Mouse (Mus musculus): Measurements from ENCODE around the gene Tcf7l1.

DNA sequence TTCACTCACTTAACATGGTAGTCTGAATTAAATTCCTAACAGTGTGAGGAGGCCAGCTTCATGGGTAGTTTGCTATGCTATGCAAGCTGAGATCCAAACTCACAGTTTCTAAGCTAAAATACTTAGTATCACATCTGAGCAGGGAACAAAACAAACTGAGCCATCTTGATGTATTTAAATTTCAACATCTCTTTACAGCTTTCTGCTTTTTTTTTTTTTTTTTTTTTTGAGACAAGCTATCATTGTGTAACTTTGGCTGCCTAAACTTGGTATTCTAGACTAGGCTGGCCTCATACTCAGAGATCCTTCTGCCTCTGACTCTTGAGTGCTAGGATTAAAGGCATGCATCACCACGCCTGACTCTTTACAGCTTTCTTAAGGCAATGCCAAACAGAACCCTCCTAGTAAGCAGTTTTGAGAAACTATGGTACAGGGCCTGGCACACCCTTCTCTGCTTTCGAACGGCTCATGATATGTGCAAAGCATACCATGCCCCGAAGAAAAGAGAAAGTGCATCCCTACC, 180.3 kb downstream of the Tcf7l1 start:
- TF ChIP-seq CTCF (IDR thresholded peaks at IDR 0.05) (no peak), EP300 (IDR thresholded peaks at IDR 0.05) (no peak)
